Mouse (Mus musculus) small intestine, adult 2 months (tissue): Measurements from ENCODE around the gene Grip2.

Experiments
- CTCF ChIP-seq: fragments of 200-500 bp; IDR thresholded peaks from 2 replicates; pipeline ENCODE4 v1.5.1; 2012; ENCODE audit warnings: low read depth, mild to moderate bottlenecking, control low read depth, inconsistent platforms, low read length, moderate library complexity, mixed read lengths; ENCODE audit not compliant: insufficient replicate concordance, insufficient read length; ENCODE audit errors: extremely low read depth
- POLR2A ChIP-seq: fragments of 200-500 bp; IDR thresholded peaks from 2 replicates; pipeline ENCODE4 v1.6.1; 2012; ENCODE audit warnings: low read depth, mild to moderate bottlenecking, control low read depth, inconsistent platforms, low read length, moderate library complexity

DNA sequence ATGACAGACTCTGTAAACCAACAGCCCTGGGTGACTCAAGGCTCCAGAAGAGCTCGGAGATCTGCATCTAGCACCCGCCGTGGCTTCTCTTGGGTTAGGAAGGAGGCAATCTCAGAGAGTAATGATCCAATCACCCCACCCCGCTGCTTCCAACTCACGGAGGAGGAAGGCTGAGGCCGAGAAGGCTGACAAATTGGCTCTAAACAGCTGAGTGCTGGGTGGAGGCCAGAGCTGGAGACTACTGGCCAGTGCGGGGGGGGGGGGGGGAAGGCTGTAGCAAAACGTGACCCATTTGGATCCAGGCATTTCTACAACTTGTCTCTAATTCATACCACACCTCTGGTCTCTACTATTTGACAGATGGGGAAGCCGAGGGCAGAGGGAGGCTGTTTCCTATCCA lies 47.8 kb downstream of the Grip2 start:
- TF ChIP-seq CTCF (no peak), POLR2A (no peak)
